Mouse (Mus musculus): ENCODE data around the gene Rnf144a.

- TF ChIP-seq CTCF (IDR thresholded peaks at IDR 0.05; ENCODE audit: insufficient read depth, low read depth, low read length) (no peak), POLR2A (IDR thresholded peaks at IDR 0.05; ENCODE audit: insufficient read depth, low read depth, low read length) (no peak)
Measured at GRCm38 (mm10) chr12:26340621-26341020, 74.4 kb downstream of the Rnf144a start.
